Mouse (Mus musculus) CD4-positive, CD25-positive, alpha-beta regulatory T cell (primary cell): ENCODE measurements around the gene Elf1. TPM values are rescaled to one million over a fixed set of nuclear protein-coding genes. Genes with fewer than 3 reads are reported as not detected.

ENCODE experiments used
- polyA plus RNA-seq: library from polyadenylated mRNA; unstranded; fragments of 100-300 nt; shearing (Covaris generic); gene quantifications from one replicate; pipeline ENCODE4 v1.2.1, GENCODE M21; 2017

Gene Elf1
- 175 TPM for polyA plus RNA-seq

DNA sequence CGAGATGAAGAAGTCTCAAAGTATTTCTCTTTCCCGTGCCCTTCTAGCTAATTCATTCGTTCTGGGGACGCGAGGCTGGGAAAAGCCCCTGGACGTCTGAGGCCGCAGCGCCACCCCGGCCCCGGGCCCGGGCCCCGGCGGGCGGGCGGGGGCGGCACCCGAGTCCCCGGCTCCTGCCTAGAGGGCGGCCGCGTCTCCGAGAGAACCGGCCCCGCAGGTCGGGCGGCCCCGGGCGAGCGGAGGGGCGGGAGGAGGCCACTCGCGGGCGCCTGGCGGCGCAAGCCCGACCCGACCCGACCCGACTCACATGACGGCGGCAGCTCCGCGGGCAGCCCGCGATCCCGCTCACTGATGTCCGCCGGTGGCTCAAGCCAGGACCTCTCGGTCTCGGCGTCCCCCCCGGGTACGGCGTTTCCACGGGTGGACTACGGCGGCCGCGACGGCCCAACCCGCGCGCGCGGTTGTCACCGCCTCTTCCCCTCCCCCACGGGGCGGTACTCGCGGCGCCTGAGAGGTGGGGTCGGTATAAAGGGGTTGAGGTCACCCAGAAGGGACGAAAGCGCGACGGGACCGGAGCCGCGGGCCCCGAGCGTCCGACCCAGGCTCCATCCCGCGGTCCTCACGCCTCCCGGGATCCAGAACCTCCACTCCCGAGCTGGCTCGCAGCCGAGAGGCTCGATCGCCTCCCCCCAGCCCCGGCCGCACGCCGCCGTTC, at the start of gene Elf1:
TSS of gene Elf1 (plus strand) at position 571 of the 715 bp plus-strand sequence.

DNA sequence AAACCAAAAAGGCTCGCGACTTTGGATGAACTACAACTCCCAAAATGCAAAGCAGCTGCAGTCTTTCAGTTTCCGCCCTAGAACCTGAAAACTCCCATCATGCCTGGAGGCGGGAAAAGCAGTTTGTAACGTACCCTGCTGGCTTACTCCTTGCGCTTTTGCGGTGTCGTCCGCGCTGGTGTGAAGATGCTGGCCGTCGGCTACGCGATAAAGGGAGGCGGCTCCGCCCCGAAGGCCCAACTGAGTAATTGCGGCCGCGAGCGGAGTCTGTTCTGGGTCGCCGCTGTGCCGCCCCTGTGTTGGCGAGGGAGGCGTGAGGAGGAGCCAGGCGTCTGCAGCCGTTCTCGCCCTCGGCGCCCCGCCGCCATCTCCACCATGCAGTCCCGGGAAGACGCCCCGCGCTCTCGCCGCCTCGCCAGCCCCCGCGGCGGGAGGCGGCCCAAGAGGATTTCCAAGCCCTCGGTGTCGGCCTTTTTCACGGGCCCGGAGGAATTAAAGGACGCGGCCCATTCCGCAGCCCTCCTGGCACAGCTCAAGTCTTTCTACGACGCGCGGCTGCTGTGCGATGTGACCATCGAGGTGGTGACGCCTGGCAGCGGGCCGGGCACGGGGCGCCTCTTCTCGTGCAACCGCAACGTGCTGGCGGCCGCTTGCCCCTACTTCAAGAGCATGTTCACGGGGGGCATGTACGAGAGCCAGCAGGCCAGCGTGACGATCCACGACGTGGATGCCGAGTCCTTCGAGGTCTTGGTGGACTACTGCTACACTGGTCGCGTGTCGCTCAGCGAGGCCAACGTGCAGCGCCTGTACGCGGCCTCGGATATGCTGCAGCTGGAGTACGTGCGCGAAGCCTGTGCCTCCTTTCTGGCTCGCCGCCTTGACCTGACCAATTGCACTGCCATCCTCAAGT, 29.1 kb upstream of the Elf1 start, which contains the start of gene Kbtbd6:
TSS of gene Kbtbd6 (plus strand) at position 155 of the 910 bp plus-strand sequence.

DNA sequence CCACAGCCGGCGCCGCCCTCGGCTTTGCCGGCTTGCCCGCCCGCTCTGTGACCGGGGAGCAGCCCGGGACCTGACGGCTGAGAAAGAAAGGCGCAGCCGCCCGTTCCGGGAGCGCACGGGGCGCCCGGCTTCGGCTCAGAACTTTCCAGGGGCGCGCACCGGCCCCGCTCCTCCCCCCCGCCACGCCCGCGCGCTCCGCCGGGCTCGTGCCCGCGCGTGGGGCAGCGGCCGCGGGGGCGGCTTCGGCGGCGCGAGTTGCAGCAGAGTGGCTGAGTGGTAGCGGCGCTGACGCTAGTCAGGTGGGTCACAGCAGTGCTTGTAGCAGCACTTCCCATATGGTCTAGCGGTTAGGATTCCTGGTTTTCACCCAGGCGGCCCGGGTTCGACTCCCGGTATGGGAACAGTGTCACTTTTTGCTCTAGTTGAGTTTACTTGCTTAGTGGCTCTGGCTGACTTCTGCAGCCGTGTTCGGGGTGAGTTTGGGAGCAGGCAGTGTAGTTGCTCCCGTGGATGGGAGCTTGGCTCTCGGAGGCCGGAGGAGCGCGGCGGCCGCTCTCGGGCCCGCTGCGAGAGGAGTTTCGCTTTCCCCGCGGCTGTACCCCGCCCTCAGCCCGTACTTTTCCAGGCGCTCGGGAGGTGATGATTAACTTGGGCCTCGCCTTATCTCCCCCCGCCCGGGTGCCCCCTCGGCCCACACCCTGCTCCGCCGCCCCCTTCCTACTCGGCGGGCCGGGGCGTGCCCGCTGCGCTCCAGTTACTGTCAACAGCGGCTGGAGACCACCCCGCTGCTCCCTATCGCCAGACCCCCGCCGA, 551 bp downstream of the Elf1 start, which contains the start of gene Wbp4:
TSS of gene Wbp4 (minus strand) at position 182 of the 813 bp plus-strand sequence.

DNA sequence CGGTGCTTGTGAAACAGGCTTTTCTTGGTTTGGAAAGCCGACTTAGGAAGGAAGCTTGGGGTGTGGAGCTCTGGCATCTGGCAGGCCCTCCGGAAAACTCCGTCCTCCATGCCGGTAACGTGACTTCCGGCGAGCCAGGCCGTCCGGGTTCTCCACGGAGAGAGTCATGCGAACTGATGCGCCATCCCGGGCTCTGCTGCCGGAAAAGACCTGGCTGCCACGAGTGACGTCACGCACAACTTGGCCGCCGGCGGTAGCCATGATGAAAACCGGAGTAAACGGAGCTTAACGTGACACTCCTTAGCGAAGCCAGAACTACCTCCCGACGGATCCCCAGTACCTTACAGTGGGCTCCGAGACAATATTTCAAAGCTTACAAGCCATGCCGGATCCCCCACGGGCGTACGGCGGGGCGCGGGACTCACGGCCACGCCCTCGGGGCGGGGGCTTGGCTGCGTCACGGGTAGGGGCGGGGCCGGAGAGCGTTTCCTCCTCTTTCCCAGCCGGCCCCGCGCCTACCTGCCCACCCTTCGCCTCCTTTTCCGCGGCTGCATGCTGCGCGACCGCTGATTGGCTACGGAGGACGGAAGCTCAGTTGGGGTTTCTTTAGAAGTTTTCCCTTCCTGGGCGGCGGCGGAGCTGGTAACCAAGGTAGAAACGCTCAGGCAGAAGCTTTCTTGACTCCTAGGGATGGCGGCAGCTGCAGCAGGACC, 106.3 kb downstream of the Elf1 start, which contains the start of gene Sugt1:
TSS of gene Sugt1 (plus strand) at position 553 of the 713 bp plus-strand sequence.

Other genes starting within 250 kb of the Elf1 start
- gene Zfp957, start 233.8 kb upstream of the Elf1 start, polyA plus RNA-seq = 0.32 TPM
- gene Rgcc, start 179.5 kb upstream of the Elf1 start, polyA plus RNA-seq = 33.5 TPM
- gene Naa16, start 90.4 kb upstream of the Elf1 start, polyA plus RNA-seq = 65.6 TPM
- gene Mtrf1, start 83.4 kb upstream of the Elf1 start, polyA plus RNA-seq = 4.6 TPM
- gene Kbtbd7, start 54.7 kb upstream of the Elf1 start, polyA plus RNA-seq = 5.5 TPM
- gene Kbtbd6, start 29.4 kb upstream of the Elf1 start, polyA plus RNA-seq = not detected
- gene Wbp4, start 326 bp downstream of the Elf1 start, polyA plus RNA-seq = 47.0 TPM
- gene Sugt1, start 106.5 kb downstream of the Elf1 start, polyA plus RNA-seq = 98.9 TPM
- not detected for gene Cnmd, start 181.0 kb downstream of the Elf1 start, polyA plus RNA-seq